Mouse (Mus musculus): ENCODE measurements around the gene Hoxb1. TPM values are rescaled to one million over a fixed set of nuclear protein-coding genes. Genes with fewer than 3 reads are reported as not detected.

The Hoxb1 gene
- polyA plus RNA-seq, 2 experiments: 0.11 TPM; not detected in 1

DNA sequence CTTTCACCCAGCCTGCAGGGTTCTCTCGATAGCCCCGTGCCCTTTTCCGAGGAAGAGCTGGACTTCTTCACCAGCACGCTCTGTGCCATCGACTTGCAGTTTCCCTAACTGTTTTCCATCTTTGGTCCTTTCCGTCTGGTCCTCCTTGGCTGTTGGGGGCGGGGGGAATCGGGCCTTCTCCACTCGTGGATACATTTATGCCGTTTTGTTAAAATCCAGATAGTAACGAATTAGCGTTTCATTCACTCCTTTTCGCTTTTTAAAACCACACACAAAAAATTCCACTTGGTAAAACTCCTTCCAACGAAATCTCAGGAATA is 12.1 kb upstream of the Hoxb1 start:
- WGBS: 2% methylated on average over 14 of the region's 14 CpGs

DNA sequence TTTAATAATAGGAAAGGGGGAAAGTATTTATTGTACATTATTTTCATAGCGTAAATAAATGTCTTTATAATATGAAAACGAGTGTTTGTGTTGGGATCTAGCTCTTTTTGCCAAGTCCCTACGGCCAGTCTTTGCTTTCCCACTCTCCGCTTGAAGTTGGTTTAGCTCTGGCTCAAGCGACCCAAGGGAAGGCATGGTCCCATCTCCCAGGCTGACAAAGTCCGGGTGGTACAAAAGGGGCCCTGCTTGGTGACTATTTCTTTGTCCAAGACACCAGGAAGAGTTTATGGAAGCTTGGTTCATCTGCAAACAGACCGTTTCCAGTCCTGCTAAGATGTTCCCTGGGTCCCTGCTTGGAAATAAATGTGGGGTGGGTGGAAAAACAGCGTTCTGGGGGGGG is 11.6 kb upstream of the Hoxb1 start:
- Histone ChIP-seq H3K9me3 (ENCODE audit: control insufficient read depth, low read length) (no peaks in the 10 kb centered on the region), H3K4me2 (replicated peaks; ENCODE audit: low read depth, low read length, severe bottlenecking) (peak overlapping the region; percentile 51), H3K27ac (replicated peaks; ENCODE audit: low read depth, low read length) (no peak overlapping the region), H3K27me3 (ENCODE audit: control insufficient read depth, insufficient read depth, low read length) (peaks cover 81% of the 10 kb centered on the region), H3K36me3 (ENCODE audit: control insufficient read depth, insufficient read depth, low read length) (no peaks in the 10 kb centered on the region), H3K4me1 (ENCODE audit: control insufficient read depth, insufficient read depth, low read length) (peaks cover 4% of the 10 kb centered on the region; the same call in 1 of the 2 replicates), H3K4me3 (replicated peaks; ENCODE audit: low read length) (peak overlapping the region; percentile 32), H3K9ac (ENCODE audit: low read depth, low read length, severe bottlenecking) (peak overlapping the region; percentile 18; the same call in 1 of the 2 replicates)
- WGBS: 11% methylated on average over 8 of the region's 8 CpGs
- no peak for ATAC-seq (ENCODE audit: low FRiP score, low read depth)
- DNase-seq (ENCODE audit: low spot score): no peak
- TF ChIP-seq POLR2A (IDR thresholded peaks at IDR 0.05; ENCODE audit: borderline replicate concordance, extremely low read depth, insufficient read depth, insufficient read length): no peak

More for the DNA sequence above, 12.1 kb upstream of the Hoxb1 start:
- ATAC-seq (ENCODE audit: low FRiP score, low read depth) (no peak), DNase-seq (ENCODE audit: low spot score) (no peak)
- Histone ChIP-seq H3K4me3 (replicated peaks; ENCODE audit: low read length) (peak overlapping the region; percentile 36), H3K9me3 (ENCODE audit: control insufficient read depth, low read length) (no peaks in the 10 kb centered on the region), H3K27ac (replicated peaks; ENCODE audit: low read depth, low read length) (peak overlapping the region; percentile 61), H3K9ac (ENCODE audit: low read depth, low read length, severe bottlenecking) (peak overlapping the region; percentile 53), H3K4me1 (ENCODE audit: control insufficient read depth, insufficient read depth, low read length) (peaks cover 4% of the 10 kb centered on the region; the same call in 1 of the 2 replicates), H3K4me2 (replicated peaks; ENCODE audit: low read depth, low read length, severe bottlenecking) (peak overlapping the region; percentile 47), H3K36me3 (ENCODE audit: control insufficient read depth, insufficient read depth, low read length) (no peaks in the 10 kb centered on the region), H3K27me3 (ENCODE audit: control insufficient read depth, insufficient read depth, low read length) (peaks cover 85% of the 10 kb centered on the region)
- TF ChIP-seq POLR2A (IDR thresholded peaks at IDR 0.05; ENCODE audit: borderline replicate concordance, extremely low read depth, insufficient read depth, insufficient read length): no peak

DNA sequence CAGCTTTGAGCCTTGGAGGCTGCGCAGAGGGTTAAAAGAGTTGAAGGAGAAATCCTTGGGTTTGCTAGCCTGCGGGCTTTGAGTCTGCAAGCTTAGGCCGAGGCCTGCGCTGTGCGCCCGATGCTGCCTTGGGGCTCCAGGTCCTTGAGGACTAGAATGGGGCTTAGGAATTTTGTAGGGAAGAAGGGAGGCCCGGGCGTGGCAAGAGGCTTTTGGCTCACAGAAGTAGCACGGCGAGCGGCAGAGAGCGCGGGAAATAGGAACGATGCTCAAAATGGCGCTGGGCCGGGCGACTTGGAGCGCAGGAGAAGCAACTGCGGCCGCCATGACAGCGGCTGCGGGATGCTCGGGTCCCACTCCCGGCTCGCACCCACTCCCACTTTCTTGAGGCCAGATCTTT is 11.2 kb upstream of the Hoxb1 start:
- H3K4me1 ChIP-seq (ENCODE audit: control insufficient read depth, insufficient read depth, low read length): peaks cover 4% of the 10 kb centered on the region; the same call in 1 of the 2 replicates
- peak; percentile 56 for DNase-seq (ENCODE audit: low spot score)
- H3K27ac ChIP-seq (replicated peaks; ENCODE audit: low read depth, low read length): no peak overlapping the region
- under 1% methylated on average over 25 of the region's 25 CpGs for WGBS
- H3K36me3 ChIP-seq (ENCODE audit: control insufficient read depth, insufficient read depth, low read length): no peaks in the 10 kb centered on the region
- peaks cover 76% of the 10 kb centered on the region for H3K27me3 ChIP-seq (ENCODE audit: control insufficient read depth, insufficient read depth, low read length)
- 0 out of 2 replicates have a peak, but pooled peaks have one; percentile 16 for ATAC-seq (ENCODE audit: low FRiP score, low read depth)
- peak overlapping the region; percentile 18; the same call in 1 of the 2 replicates for H3K9ac ChIP-seq (ENCODE audit: low read depth, low read length, severe bottlenecking)
- H3K9me3 ChIP-seq (ENCODE audit: control insufficient read depth, low read length): no peaks in the 10 kb centered on the region
- peak overlapping the region; percentile 51 for H3K4me2 ChIP-seq (replicated peaks; ENCODE audit: low read depth, low read length, severe bottlenecking)
- no peak for TF ChIP-seq POLR2A (IDR thresholded peaks at IDR 0.05; ENCODE audit: borderline replicate concordance, extremely low read depth, insufficient read depth, insufficient read length)
- peak overlapping the region; percentile 32 for H3K4me3 ChIP-seq (replicated peaks; ENCODE audit: low read length)

- Histone ChIP-seq H3K4me2 (replicated peaks; ENCODE audit: low read depth, low read length, severe bottlenecking) (peak overlapping the region; percentile 51), H3K4me3 (replicated peaks; ENCODE audit: low read length) (peak overlapping the region; percentile 32), H3K9me3 (ENCODE audit: control insufficient read depth, low read length) (no peaks in the 10 kb centered on the region), H3K27ac (replicated peaks; ENCODE audit: low read depth, low read length) (no peak overlapping the region), H3K27me3 (ENCODE audit: control insufficient read depth, insufficient read depth, low read length) (peaks cover 72% of the 10 kb centered on the region), H3K36me3 (ENCODE audit: control insufficient read depth, insufficient read depth, low read length) (no peaks in the 10 kb centered on the region), H3K4me1 (ENCODE audit: control insufficient read depth, insufficient read depth, low read length) (peaks cover 4% of the 10 kb centered on the region; the same call in 1 of the 2 replicates), H3K9ac (ENCODE audit: low read depth, low read length, severe bottlenecking) (peak overlapping the region; percentile 18; the same call in 1 of the 2 replicates)
- DNase-seq (ENCODE audit: low spot score) (no peak), ATAC-seq (ENCODE audit: low FRiP score, low read depth) (no peak)
- 9% methylated on average over 9 of the region's 9 CpGs for WGBS
- no peak for TF ChIP-seq POLR2A (IDR thresholded peaks at IDR 0.05; ENCODE audit: borderline replicate concordance, extremely low read depth, insufficient read depth, insufficient read length)
These were observed 10.7 kb upstream of the Hoxb1 start for GRCm38 (mm10) chr11:96354801-96355311.

GRCm38 (mm10) chr11:96363807-96364206 is 1.7 kb upstream of the Hoxb1 start:
- ATAC-seq (ENCODE audit: low FRiP score, low read depth) (no peak), DNase-seq (ENCODE audit: low spot score) (no peak)
- H3K9me3 ChIP-seq (ENCODE audit: control insufficient read depth, low read length): no peaks in the 10 kb centered on the region
- no peak overlapping the region for H3K9ac ChIP-seq (ENCODE audit: low read depth, low read length, severe bottlenecking)
- peaks cover 72% of the 10 kb centered on the region for H3K27me3 ChIP-seq (ENCODE audit: control insufficient read depth, insufficient read depth, low read length)
- no peak for TF ChIP-seq POLR2A (IDR thresholded peaks at IDR 0.05; ENCODE audit: borderline replicate concordance, extremely low read depth, insufficient read depth, insufficient read length)
- H3K4me1 ChIP-seq (ENCODE audit: control insufficient read depth, insufficient read depth, low read length): no peaks in the 10 kb centered on the region
- no peak overlapping the region for H3K4me3 ChIP-seq (replicated peaks; ENCODE audit: low read length)
- H3K36me3 ChIP-seq (ENCODE audit: control insufficient read depth, insufficient read depth, low read length): no peaks in the 10 kb centered on the region
- 2% methylated on average over 5 of the region's 5 CpGs for WGBS
- no peak overlapping the region for H3K27ac ChIP-seq (replicated peaks; ENCODE audit: low read depth, low read length)
- no peak overlapping the region for H3K4me2 ChIP-seq (replicated peaks; ENCODE audit: low read depth, low read length, severe bottlenecking)

All from limb, embryonic 14.5 days (tissue).